Mouse (Mus musculus) C2C12 (cell line): ENCODE results near the gene Asic3.

ENCODE experiments used
- MAX ChIP-seq: IDR thresholded peaks from one replicate; pipeline ENCODE4 v1.6.1; 2011; ENCODE audit warnings: mild to moderate bottlenecking, control low read depth
- MYOG ChIP-seq: IDR thresholded peaks from one replicate; pipeline ENCODE4 v1.6.1; 2011; ENCODE audit not compliant: control insufficient read depth, insufficient read length; ENCODE audit errors: extremely low read depth
- USF1 ChIP-seq: IDR thresholded peaks from one replicate; pipeline ENCODE4 v1.6.1; 2011; ENCODE audit warnings: low read depth, mild to moderate bottlenecking, control low read depth, moderate library complexity

DNA sequence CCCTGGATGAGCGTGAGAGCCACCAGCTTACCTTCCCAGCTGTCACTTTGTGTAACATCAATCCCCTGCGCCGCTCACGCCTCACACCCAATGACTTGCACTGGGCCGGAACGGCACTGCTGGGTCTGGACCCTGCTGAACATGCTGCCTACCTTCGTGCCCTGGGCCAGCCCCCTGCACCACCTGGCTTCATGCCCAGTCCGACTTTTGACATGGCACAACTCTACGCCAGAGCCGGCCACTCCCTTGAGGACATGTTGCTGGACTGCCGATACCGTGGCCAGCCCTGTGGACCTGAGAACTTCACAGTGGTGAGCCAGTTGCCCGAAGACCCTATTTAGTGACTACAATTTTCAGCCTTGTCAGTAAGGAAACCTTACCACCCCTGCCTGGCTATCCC is 746 bp downstream of the Asic3 start:
- TF ChIP-seq MAX, result no peak
- TF ChIP-seq USF1, result no peak
- no peak for TF ChIP-seq MYOG
